9 mouse cellular contexts compared by ENCODE assay signal in the genomic region with DNA sequence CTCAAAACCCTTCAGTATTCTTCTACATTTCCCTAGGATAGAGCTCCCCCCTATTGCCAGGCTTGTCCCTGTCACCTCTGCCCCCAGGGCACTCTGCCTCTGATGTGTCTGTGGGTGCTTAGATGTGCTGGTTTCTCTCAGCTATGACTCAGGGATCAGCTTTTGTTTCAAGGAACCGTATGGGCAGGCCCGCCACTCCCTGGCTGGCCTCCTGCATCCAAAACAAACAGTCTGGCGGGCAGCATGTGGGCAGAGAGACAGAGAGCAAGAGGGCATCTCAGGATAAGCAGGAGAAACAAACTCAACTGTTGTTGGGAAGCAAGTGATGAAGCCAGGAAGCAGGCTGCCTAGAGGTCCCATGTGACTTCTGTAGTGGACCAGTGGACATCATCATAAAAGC. TPM values are rescaled to one million over a fixed set of nuclear protein-coding genes. Genes with fewer than 3 reads are reported as not detected.
DNase-seq lines count a peak whose midpoint lies in the region; ATAC-seq and TF ChIP-seq lines count a peak whose summit lies in the region.
"Had no signal": no experiment of that assay in that cellular context is flagged by ENCODE, and none has a peak within 500 bp of the region (broad histone marks: within the 10 kb centered on the region; RNA-seq: fewer than 3 reads in every experiment).

No protein-coding gene starts in this region.

- peaks cover 22% of the 10 kb centered on the region for H3K4me1 ChIP-seq in kidney, embryonic 15.5 days
- peaks cover 16% of the 10 kb centered on the region for H3K4me1 ChIP-seq in cerebellum, adult 2 months (ENCODE audit: control insufficient read depth, insufficient read depth, low read length)
- no peaks in the 10 kb centered on the region for H3K4me1 ChIP-seq in lung, postnatal 0 days (ENCODE audit: insufficient read depth, low read depth, low read length)
- H3K4me1 ChIP-seq in forebrain, embryonic 10.5 days: peaks cover 41% of the 10 kb centered on the region

- H3K9me3 ChIP-seq in kidney, embryonic 15.5 days (replicated peaks): no peaks in the 10 kb centered on the region
- H3K9me3 ChIP-seq in lung, postnatal 0 days (ENCODE audit: low read length): no peaks in the 10 kb centered on the region
- no peaks in the 10 kb centered on the region for H3K9me3 ChIP-seq in forebrain, embryonic 10.5 days

- no peak for TF ChIP-seq EP300 in lung, postnatal 0 days (IDR thresholded peaks at IDR 0.05)

- no peak overlapping the region for H3K4me3 ChIP-seq in kidney, embryonic 15.5 days (replicated peaks)
- H3K4me3 ChIP-seq in cerebellum, adult 2 months (replicated peaks; ENCODE audit: insufficient read depth, low read depth, low read length): no peak overlapping the region
- H3K4me3 ChIP-seq in lung, postnatal 0 days (ENCODE audit: low read depth, low read length): no peak overlapping the region
- no peak overlapping the region for H3K4me3 ChIP-seq in forebrain, embryonic 10.5 days

- no peaks in the 10 kb centered on the region for H3K36me3 ChIP-seq in kidney, embryonic 15.5 days
- H3K36me3 ChIP-seq in lung, postnatal 0 days (ENCODE audit: insufficient read depth, low read length): no peaks in the 10 kb centered on the region
- no peaks in the 10 kb centered on the region for H3K36me3 ChIP-seq in forebrain, embryonic 10.5 days (replicated peaks)

- H3K4me2 ChIP-seq in kidney, embryonic 15.5 days: no peak overlapping the region
- no peak overlapping the region for H3K4me2 ChIP-seq in lung, postnatal 0 days (replicated peaks; ENCODE audit: low read depth, low read length)

- no peak overlapping the region for H3K27ac ChIP-seq in kidney, embryonic 15.5 days
- peak overlapping the region; percentile 31; the same call in 1 of the 2 replicates for H3K27ac ChIP-seq in cerebellum, adult 2 months (ENCODE audit: insufficient read depth, low read length)
- H3K27ac ChIP-seq in lung, postnatal 0 days (ENCODE audit: low read length): peak overlapping the region; percentile 4; the same call in 1 of the 2 replicates
- no peak overlapping the region for H3K27ac ChIP-seq in forebrain, embryonic 10.5 days

- no peak for TF ChIP-seq POLR2A in cerebellum, adult 2 months (IDR thresholded peaks at IDR 0.05; ENCODE audit: borderline replicate concordance, insufficient read depth, low read length)

- no peaks in the 10 kb centered on the region for H3K27me3 ChIP-seq in kidney, embryonic 15.5 days
- no peaks in the 10 kb centered on the region for H3K27me3 ChIP-seq in cerebellum, adult 2 months (ENCODE audit: control insufficient read depth, insufficient read depth, low read length)
- no peaks in the 10 kb centered on the region for H3K27me3 ChIP-seq in lung, postnatal 0 days (replicated peaks; ENCODE audit: insufficient read depth, low read length)
- H3K27me3 ChIP-seq in forebrain, embryonic 10.5 days (ENCODE audit: poor library complexity, severe bottlenecking): peaks cover 42% of the 10 kb centered on the region

- no peak overlapping the region for H3K9ac ChIP-seq in kidney, embryonic 15.5 days
- H3K9ac ChIP-seq in lung, postnatal 0 days (replicated peaks; ENCODE audit: low read depth): no peak overlapping the region

- no peak for TF ChIP-seq CTCF in cerebellum, adult 2 months (IDR thresholded peaks at IDR 0.05; ENCODE audit: borderline replicate concordance, insufficient read depth, low read depth, low read length)
- TF ChIP-seq CTCF in lung, postnatal 0 days (IDR thresholded peaks at IDR 0.05): no peak

- peak; percentile 38 for DNase-seq in kidney, adult 11 months
- DNase-seq in NIH3T3 (ENCODE audit: low read depth): peak; percentile 45
- DNase-seq in cerebellum, adult 2 months: peak; percentile 74 to 81
- DNase-seq in lung, postnatal 0 days (ENCODE audit: low spot score): peak; percentile 35
- no peak for DNase-seq in T-cell, adult 2 months (ENCODE audit: low spot score)
- no peak for DNase-seq in forebrain, embryonic 10.5 days (ENCODE audit: extremely low spot score, low spot score)
- no peak for DNase-seq in layer of hippocampus, adult 8-10 months (ENCODE audit: low spot score in 2 of 2)
- DNase-seq: thymus, postnatal 14 days had no signal

- WGBS in kidney, embryonic 15.5 days: 25% methylated on average over 3 of the region's 3 CpGs
- WGBS in cerebellum, adult 2 months: 3% methylated on average over 3 of the region's 3 CpGs
- 28% methylated on average over 3 of the region's 3 CpGs for WGBS in lung, postnatal 0 days
- WGBS in forebrain, embryonic 10.5 days: 43% methylated on average over 3 of the region's 3 CpGs

- ATAC-seq in kidney, embryonic 15.5 days (replicated peaks; ENCODE audit: low FRiP score): no peak
- peak; percentile 33 for ATAC-seq in lung, postnatal 0 days

RNA-seq across cellular contexts. Expression of a gene that starts 9.9 kb away (rescaled TPM):
- polyA plus RNA-seq in kidney, embryonic 15.5 days (2015; fragmentation: Nextera tagmentation; extraction: Ambion mirVana): 76.5 and 80.9 TPM in 2 replicates
- polyA plus RNA-seq in cerebellum, adult 2 months (2012; rRNA removed): 107 and 110 TPM in 2 replicates
- polyA plus RNA-seq in lung, postnatal 0 days (2015; fragmentation: Nextera tagmentation; extraction: Ambion mirVana): 74.5 and 83.9 TPM in 2 replicates
- polyA plus RNA-seq in forebrain, embryonic 10.5 days (2016; fragmentation: Nextera tagmentation; extraction: Ambion mirVana): 31.7 and 37.3 TPM in 2 replicates
- 10 to 100 TPM; 87.2 to 97.4 (median 91.8) TPM for total RNA-seq in layer of hippocampus, adult 8-10 months (2022)

Comparison
In these comparisons a context has a peak if more than half of its experiments do, and no peak if none do; other contexts are left out.
1. DNase-seq: peak in kidney, adult 11 months (single experiment), NIH3T3 (single experiment), cerebellum, adult 2 months (2 of 2) and lung, postnatal 0 days (single experiment); none in T-cell, adult 2 months (single experiment), forebrain, embryonic 10.5 days (single experiment) and layer of hippocampus, adult 8-10 months (0 of 2).
2. H3K27ac ChIP-seq: peak in cerebellum, adult 2 months (single experiment) and lung, postnatal 0 days (single experiment); none in kidney, embryonic 15.5 days (single experiment) and forebrain, embryonic 10.5 days (single experiment).